Mouse (Mus musculus) bone marrow, adult 2 months (tissue): ENCODE results near the gene Terb2.

Experiments
- CTCF ChIP-seq: fragments of 200-500 bp; IDR thresholded peaks from 2 replicates; pipeline ENCODE4 v1.5.1; 2011; ENCODE audit warnings: low read length, control low read depth; ENCODE audit not compliant: control insufficient read depth, insufficient read depth
- POLR2A ChIP-seq: fragments of 200-500 bp; IDR thresholded peaks from 2 replicates; pipeline ENCODE4 v1.6.1; 2011; ENCODE audit warnings: low read depth, mild to moderate bottlenecking, control low read depth, low read length, borderline replicate concordance; ENCODE audit not compliant: control insufficient read depth

DNA sequence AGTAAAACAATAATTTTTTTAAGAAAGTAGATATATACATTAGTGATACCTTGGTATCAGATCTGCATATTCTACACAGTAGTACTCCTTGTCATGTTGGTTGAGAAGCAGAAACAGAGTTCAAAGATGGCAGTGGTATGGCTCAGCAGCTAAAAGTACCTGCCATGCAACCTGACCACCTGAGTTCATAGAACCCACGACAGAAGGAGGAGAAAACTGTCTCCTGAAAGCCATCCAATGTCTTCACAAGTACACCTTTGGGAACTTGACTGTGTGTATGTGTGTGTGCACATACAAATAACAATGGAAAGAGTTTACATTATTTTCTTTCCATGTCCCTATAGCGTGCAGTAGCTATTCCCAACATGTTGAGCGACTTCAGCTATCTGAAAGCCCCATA is 36.4 kb upstream of the Terb2 start:
- TF ChIP-seq POLR2A (no peak), CTCF (no peak)
